Comparison of ENCODE assay signal across 11 mouse cellular contexts in genomic region chr8:120051006-120051405, GRCm38 (mm10). TPM values are rescaled to one million over a fixed set of nuclear protein-coding genes. Genes with fewer than 3 reads are reported as not detected.
DNase-seq lines count a peak whose midpoint lies in the region; ATAC-seq and TF ChIP-seq lines count a peak whose summit lies in the region.
"Had no signal": no experiment of that assay in that cellular context is flagged by ENCODE, and none has a peak within 500 bp of the region (broad histone marks: within the 10 kb centered on the region; RNA-seq: fewer than 3 reads in every experiment).

No protein-coding gene starts in this region.

- H3K9me3 ChIP-seq in forebrain, embryonic 10.5 days = peaks cover under 1% of the 10 kb centered on the region; the same call in 1 of the 2 replicates
- no peaks in the 10 kb centered on the region for H3K9me3 ChIP-seq in forebrain, postnatal 0 days (ENCODE audit: low read length)
- no peaks in the 10 kb centered on the region for H3K9me3 ChIP-seq in liver, postnatal 0 days (ENCODE audit: low read length)
- no peaks in the 10 kb centered on the region for H3K9me3 ChIP-seq in midbrain, postnatal 0 days (ENCODE audit: low read length)
- no peaks in the 10 kb centered on the region for H3K9me3 ChIP-seq in hindbrain, embryonic 12.5 days (replicated peaks)
- H3K9me3 ChIP-seq: forebrain, embryonic 13.5 days had no signal

- no peak for TF ChIP-seq CTCF in forebrain, postnatal 0 days (IDR thresholded peaks at IDR 0.05; ENCODE audit: low read depth)
- TF ChIP-seq CTCF in liver, postnatal 0 days (IDR thresholded peaks at IDR 0.05; ENCODE audit: low read depth) = no peak
- TF ChIP-seq CTCF in midbrain, postnatal 0 days (IDR thresholded peaks at IDR 0.05) = no peak

- H3K4me1 ChIP-seq in forebrain, embryonic 10.5 days = peaks cover 30% of the 10 kb centered on the region
- H3K4me1 ChIP-seq in forebrain, postnatal 0 days (ENCODE audit: insufficient read depth) = no peaks in the 10 kb centered on the region
- H3K4me1 ChIP-seq in liver, postnatal 0 days (ENCODE audit: insufficient read depth) = peaks cover 13% of the 10 kb centered on the region
- H3K4me1 ChIP-seq in midbrain, postnatal 0 days (ENCODE audit: insufficient read depth, low read length) = no peaks in the 10 kb centered on the region
- peaks cover 10% of the 10 kb centered on the region for H3K4me1 ChIP-seq in hindbrain, embryonic 12.5 days
- H3K4me1 ChIP-seq: forebrain, embryonic 13.5 days had no signal

- no peak for ATAC-seq in forebrain, postnatal 0 days
- no peak for ATAC-seq in liver, postnatal 0 days
- no peak for ATAC-seq in midbrain, postnatal 0 days (ENCODE audit: low FRiP score)
- no peak for ATAC-seq in hindbrain, embryonic 12.5 days (ENCODE audit: low FRiP score)
- ATAC-seq: forebrain, embryonic 13.5 days had no signal

- H3K4me2 ChIP-seq in forebrain, postnatal 0 days (ENCODE audit: low read depth) = no peak overlapping the region
- no peak overlapping the region for H3K4me2 ChIP-seq in liver, postnatal 0 days (ENCODE audit: low read depth, low read length)
- H3K4me2 ChIP-seq in midbrain, postnatal 0 days (ENCODE audit: low read depth, low read length, poor library complexity, severe bottlenecking) = no peak overlapping the region
- no peak overlapping the region for H3K4me2 ChIP-seq in hindbrain, embryonic 12.5 days (replicated peaks)
- H3K4me2 ChIP-seq: forebrain, embryonic 13.5 days had no signal

- no peak overlapping the region for H3K9ac ChIP-seq in forebrain, postnatal 0 days
- no peak overlapping the region for H3K9ac ChIP-seq in liver, postnatal 0 days (replicated peaks)
- H3K9ac ChIP-seq in midbrain, postnatal 0 days (replicated peaks; ENCODE audit: low read length, poor library complexity, severe bottlenecking) = no peak overlapping the region
- no peak overlapping the region for H3K9ac ChIP-seq in hindbrain, embryonic 12.5 days
- H3K9ac ChIP-seq: forebrain, embryonic 13.5 days had no signal

- no peak overlapping the region for H3K4me3 ChIP-seq in forebrain, embryonic 10.5 days
- no peak overlapping the region for H3K4me3 ChIP-seq in forebrain, postnatal 0 days (ENCODE audit: low read depth, low read length)
- no peak overlapping the region for H3K4me3 ChIP-seq in liver, postnatal 0 days (ENCODE audit: low read depth, low read length)
- no peak overlapping the region for H3K4me3 ChIP-seq in midbrain, postnatal 0 days (ENCODE audit: low read depth, low read length)
- no peak overlapping the region for H3K4me3 ChIP-seq in hindbrain, embryonic 12.5 days
- H3K4me3 ChIP-seq: forebrain, embryonic 13.5 days had no signal

- no peak for TF ChIP-seq EP300 in liver, postnatal 0 days (IDR thresholded peaks at IDR 0.05; ENCODE audit: low read depth)

- H3K36me3 ChIP-seq in forebrain, embryonic 10.5 days (replicated peaks) = no peaks in the 10 kb centered on the region
- no peaks in the 10 kb centered on the region for H3K36me3 ChIP-seq in forebrain, postnatal 0 days (ENCODE audit: insufficient read depth)
- no peaks in the 10 kb centered on the region for H3K36me3 ChIP-seq in liver, postnatal 0 days (replicated peaks; ENCODE audit: insufficient read depth, low read length)
- no peaks in the 10 kb centered on the region for H3K36me3 ChIP-seq in midbrain, postnatal 0 days (ENCODE audit: insufficient read depth, low read length)
- no peaks in the 10 kb centered on the region for H3K36me3 ChIP-seq in hindbrain, embryonic 12.5 days

- DNase-seq in forebrain, embryonic 10.5 days (ENCODE audit: extremely low spot score, low spot score) = no peak
- no peak for DNase-seq in forebrain, postnatal 0 days
- no peak for DNase-seq in liver, postnatal 0 days
- no peak for DNase-seq in liver
- DNase-seq in kidney, postnatal 36 days = peak; percentile 36 to 42
- DNase-seq in thymus, postnatal 36 days = peak; percentile 51 to 63
- DNase-seq in midbrain, postnatal 0 days (ENCODE audit: low spot score) = no peak

- H3K27ac ChIP-seq in forebrain, embryonic 10.5 days = 0 out of 2 replicates have a peak overlapping the region, but pooled peaks have one; percentile 13
- H3K27ac ChIP-seq in forebrain, postnatal 0 days (ENCODE audit: low read depth, low read length) = no peak overlapping the region
- H3K27ac ChIP-seq in liver, postnatal 0 days (ENCODE audit: low read depth) = peak overlapping the region; percentile 73
- H3K27ac ChIP-seq in midbrain, postnatal 0 days (ENCODE audit: low read depth, low read length) = no peak overlapping the region
- no peak overlapping the region for H3K27ac ChIP-seq in hindbrain, embryonic 12.5 days
- H3K27ac ChIP-seq: forebrain, embryonic 13.5 days had no signal

- H3K27me3 ChIP-seq in forebrain, embryonic 10.5 days (ENCODE audit: poor library complexity, severe bottlenecking) = no peaks in the 10 kb centered on the region
- H3K27me3 ChIP-seq in forebrain, postnatal 0 days (ENCODE audit: insufficient read depth, low read length) = no peaks in the 10 kb centered on the region
- no peaks in the 10 kb centered on the region for H3K27me3 ChIP-seq in liver, postnatal 0 days (ENCODE audit: insufficient read depth, low read length)
- H3K27me3 ChIP-seq in midbrain, postnatal 0 days (ENCODE audit: insufficient read depth, low read length) = no peaks in the 10 kb centered on the region
- H3K27me3 ChIP-seq in hindbrain, embryonic 12.5 days = no peaks in the 10 kb centered on the region
- H3K27me3 ChIP-seq: forebrain, embryonic 13.5 days had no signal

- WGBS in forebrain, embryonic 10.5 days = 73% methylated on average over 4 of the region's 4 CpGs
- 70% methylated on average over 4 of the region's 4 CpGs for WGBS in forebrain, postnatal 0 days
- WGBS in liver, postnatal 0 days (ENCODE audit: insufficient replicate concordance) = 26% methylated on average over 4 of the region's 4 CpGs
- WGBS in midbrain, postnatal 0 days = 73% methylated on average over 4 of the region's 4 CpGs
- WGBS in hindbrain, embryonic 12.5 days = 72% methylated on average over 4 of the region's 4 CpGs

RNA-seq across cellular contexts. Expression of gene Zdhhc7, which starts 50.3 kb away (rescaled TPM):
- 28.3 and 30.2 TPM in 2 replicates for polyA plus RNA-seq in forebrain, embryonic 10.5 days (2016; fragmentation: Nextera tagmentation; extraction: Ambion mirVana)
- total RNA-seq in forebrain, postnatal 0 days (2014; rRNA removed) = 24.8 and 37.6 TPM in 2 replicates
- polyA plus RNA-seq in forebrain, postnatal 0 days (2015; fragmentation: Nextera tagmentation; extraction: Ambion mirVana) = 19.2 and 25.3 TPM in 2 replicates
- 9.9 and 10.8 TPM in 2 replicates for polyA plus RNA-seq in liver, postnatal 0 days (2015; fragmentation: Nextera tagmentation; extraction: Ambion mirVana)
- total RNA-seq in midbrain, postnatal 0 days (2014; rRNA removed) = 34.1 and 40.8 TPM in 2 replicates
- polyA plus RNA-seq in midbrain, postnatal 0 days (2015; fragmentation: Nextera tagmentation; extraction: Ambion mirVana) = 23.9 and 24.6 TPM in 2 replicates
- 30.6 and 36.8 TPM in 2 replicates for polyA plus RNA-seq in hindbrain, embryonic 12.5 days (2016; fragmentation: Nextera tagmentation; extraction: Ambion mirVana)

RNA-seq across cellular contexts. Expression of gene Crispld2, which starts 58.8 kb away (rescaled TPM):
- polyA plus RNA-seq in forebrain, embryonic 10.5 days (2016; fragmentation: Nextera tagmentation; extraction: Ambion mirVana) = 2.4 and 2.5 TPM in 2 replicates
- 2.8 and 11.0 TPM in 2 replicates for total RNA-seq in forebrain, postnatal 0 days (2014; rRNA removed)
- 2.1 and 2.5 TPM in 2 replicates for polyA plus RNA-seq in forebrain, postnatal 0 days (2015; fragmentation: Nextera tagmentation; extraction: Ambion mirVana)
- 2.1 and 2.5 TPM in 2 replicates for polyA plus RNA-seq in liver, postnatal 0 days (2015; fragmentation: Nextera tagmentation; extraction: Ambion mirVana)
- total RNA-seq in midbrain, postnatal 0 days (2014; rRNA removed) = 5.3 and 5.7 TPM in 2 replicates
- 4.1 and 4.7 TPM in 2 replicates for polyA plus RNA-seq in midbrain, postnatal 0 days (2015; fragmentation: Nextera tagmentation; extraction: Ambion mirVana)
- polyA plus RNA-seq in hindbrain, embryonic 12.5 days (2016; fragmentation: Nextera tagmentation; extraction: Ambion mirVana) = 4.8 and 5.3 TPM in 2 replicates
- total RNA-seq: CH12.LX; monocyte, adult 5-6 weeks had no signal

Comparison
In these comparisons a context has a peak if more than half of its experiments do, and no peak if none do; other contexts are left out.
1. H3K27ac ChIP-seq: peak in forebrain, embryonic 10.5 days (single experiment) and liver, postnatal 0 days (single experiment); none in forebrain, postnatal 0 days (single experiment), midbrain, postnatal 0 days (single experiment) and hindbrain, embryonic 12.5 days (single experiment).
2. DNase-seq: peak in kidney, postnatal 36 days (2 of 2) and thymus, postnatal 36 days (2 of 2); none in forebrain, embryonic 10.5 days (single experiment), forebrain, postnatal 0 days (single experiment), liver, postnatal 0 days (single experiment), liver (single experiment) and midbrain, postnatal 0 days (single experiment).